Mouse (Mus musculus): ENCODE data around the gene Crb2.

DNA sequence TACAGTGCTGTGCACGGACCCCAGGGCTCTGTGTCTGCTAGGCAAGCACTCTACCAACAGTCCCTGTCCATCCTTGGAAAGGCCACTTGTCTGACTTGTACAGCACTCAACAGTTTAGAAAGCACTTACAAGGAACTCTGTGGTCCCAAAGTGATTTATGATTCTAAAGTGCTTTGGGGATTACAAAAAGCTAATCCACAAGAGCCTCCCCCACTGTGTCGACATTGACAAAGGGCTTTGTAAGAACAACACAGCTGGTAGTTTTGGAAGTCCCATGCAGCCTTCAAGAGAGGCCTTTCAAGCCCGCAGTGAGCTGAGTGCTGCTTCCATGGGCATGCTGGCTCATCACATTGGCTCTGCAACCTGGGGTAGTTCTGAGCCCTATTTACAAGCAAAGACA, 12.4 kb upstream of the Crb2 start:
- TF ChIP-seq CTCF (conservative IDR thresholded peaks at IDR 0.05 in 1 of 2, IDR thresholded peaks at IDR 0.05 in 1 of 2; ENCODE audit: low read depth in 2 of 2, low read length in 2 of 2) (no peak), POLR2A (IDR thresholded peaks at IDR 0.05; ENCODE audit: low read depth, low read length) (no peak), IRF4 (IDR thresholded peaks at IDR 0.05; ENCODE audit: low read depth, low read length) (no peak), ZNF384 (IDR thresholded peaks at IDR 0.05; ENCODE audit: low read depth, low read length) (no peak), USF1 (IDR thresholded peaks at IDR 0.05; ENCODE audit: low read depth, low read length) (no peak), RAD21 (IDR thresholded peaks at IDR 0.05; ENCODE audit: low read depth, low read length) (no peak), MXI1 (IDR thresholded peaks at IDR 0.05; ENCODE audit: low read depth, low read length) (no peak), ZMIZ1 (IDR thresholded peaks at IDR 0.05; ENCODE audit: low read depth, low read length) (no peak), CHD2 (IDR thresholded peaks at IDR 0.05; ENCODE audit: low read length) (no peak), ZKSCAN1 (IDR thresholded peaks at IDR 0.05; ENCODE audit: borderline replicate concordance, low read depth, low read length) (no peak), EP300 (IDR thresholded peaks at IDR 0.05; ENCODE audit: low read length) (no peak), SIN3A (IDR thresholded peaks at IDR 0.05; ENCODE audit: low read length) (no peak), ZC3H11A (IDR thresholded peaks at IDR 0.05; ENCODE audit: low read depth, low read length) (no peak), TBP (conservative IDR thresholded peaks at IDR 0.05; ENCODE audit: low read depth, low read length) (no peak)

Data from CH12.LX (cell line).